Mouse (Mus musculus) heart, embryonic 14.5 days (tissue): ENCODE data around the gene Tmem207. TPM values are rescaled to one million over a fixed set of nuclear protein-coding genes. Genes with fewer than 3 reads are reported as not detected.

Experiments used
- ATAC-seq: fragments of 200-750 bp; cut with Nextera tagmentation; 2 replicates; pipeline ENCODE4 v1.8.0; 2017; ENCODE audit warnings: low read depth, moderate TSS enrichment; ENCODE audit not compliant: insufficient number of reproducible peaks, insufficient read depth, low FRiP score
- H3K27ac ChIP-seq, 2 experiments: fragments of 200-500 bp in 1 of 2; fragments of 300-500 bp in 1 of 2; sonication (generic) in 1 of 2; replicated peaks in 1 of 2; 2 replicates each; pipeline ENCODE4 v1.5.1; 2012 to 2014; ENCODE audit warnings: low read depth in 2 of 2, low read length in 2 of 2, control low read depth in 1 of 2, mild to moderate bottlenecking in 1 of 2, mixed read lengths in 1 of 2; ENCODE audit not compliant: control insufficient read depth in 1 of 2, insufficient read depth in 1 of 2
- H3K27me3 ChIP-seq: fragments of 300-500 bp; sonication (generic); 2 replicates; pipeline ENCODE4 v1.6.1; 2014; ENCODE audit warnings: mild to moderate bottlenecking, low read length, control low read depth; ENCODE audit not compliant: control insufficient read depth, insufficient read depth
- H3K36me3 ChIP-seq: fragments of 300-500 bp; sonication (generic); 2 replicates; pipeline ENCODE4 v1.6.1; 2014; ENCODE audit warnings: mild to moderate bottlenecking, control low read depth, low read length, mixed read lengths; ENCODE audit not compliant: control insufficient read depth, insufficient read depth
- H3K4me1 ChIP-seq, 2 experiments: fragments of 200-500 bp in 1 of 2; fragments of 300-500 bp in 1 of 2; sonication (generic) in 1 of 2; 2 replicates each; pipeline ENCODE4 v1.6.1; 2012 to 2014; ENCODE audit warnings: low read length in 2 of 2, control low read depth in 1 of 2, mixed read lengths in 1 of 2; ENCODE audit not compliant: control insufficient read depth in 2 of 2, insufficient read depth in 2 of 2
- H3K4me2 ChIP-seq: fragments of 300-500 bp; sonication (generic); 2 replicates; pipeline ENCODE4 v1.6.1; 2014; ENCODE audit warnings: mild to moderate bottlenecking, low read length
- H3K4me3 ChIP-seq, 2 experiments: fragments of 200-500 bp in 1 of 2; fragments of 300-500 bp in 1 of 2; sonication (generic) in 1 of 2; 2 replicates each; pipeline ENCODE4 v1.5.1; 2012 to 2014; ENCODE audit warnings: low read length in 2 of 2, mild to moderate bottlenecking in 2 of 2, control low read depth in 1 of 2, low read depth in 1 of 2, moderate library complexity in 1 of 2; ENCODE audit not compliant: control insufficient read depth in 1 of 2, insufficient read depth in 1 of 2
- H3K9ac ChIP-seq: fragments of 300-500 bp; sonication (generic); 2 replicates; pipeline ENCODE4 v1.6.1; 2014; ENCODE audit warnings: mild to moderate bottlenecking, low read length
- H3K9me3 ChIP-seq: fragments of 300-500 bp; sonication (generic); 2 replicates; pipeline ENCODE4 v1.6.1; 2016; ENCODE audit warnings: low read length, control low read depth; ENCODE audit not compliant: control insufficient read depth
- WGBS: fragments of 180-500 bp; shearing (Covaris S2); extraction: QIAGEN DNeasy Blood & Tissue Kit; methylation state at CpG from one replicate; pipeline ENCODE4 v1.1.7; 2014; 5-methylcytosine and 5-hydroxymethylcytosine counted together
- polyA plus RNA-seq: library from polyadenylated mRNA; unstranded; fragments of >200 nt; fragmentation: Nextera tagmentation; extraction: Ambion mirVana; gene quantifications from 2 replicates; pipeline ENCODE4 v1.2.1, GENCODE M21; 2014

The Tmem207 gene
- polyA plus RNA-seq, result not detected in 2 replicates

GRCm38 (mm10) chr16:26526669-26527068, at the start of gene Tmem207:
TSS of gene Tmem207 (minus strand) at chr16:26526769.
- WGBS, result 88% methylated on average over 4 of the region's 4 CpGs
- no peaks in the 10 kb centered on the region for H3K4me1 ChIP-seq
- no peaks in the 10 kb centered on the region for H3K9me3 ChIP-seq
- H3K36me3 ChIP-seq, result no peaks in the 10 kb centered on the region
- ATAC-seq, result no peak
- H3K4me3 ChIP-seq, result no peak within 1 kb of the TSS
- no peak within 1 kb of the TSS for H3K4me2 ChIP-seq
- no peak within 1 kb of the TSS for H3K9ac ChIP-seq
- H3K27ac ChIP-seq, result no peak within 1 kb of the TSS
- no peaks in the 10 kb centered on the region for H3K27me3 ChIP-seq

- 82% methylated on average over 5 of the region's 5 CpGs for WGBS
- Histone ChIP-seq H3K27me3 (no peaks in the 10 kb centered on the region), H3K9ac (no peak overlapping the region), H3K4me2 (no peak overlapping the region), H3K9me3 (no peaks in the 10 kb centered on the region), H3K27ac (no peak overlapping the region), H3K4me1 (no peaks in the 10 kb centered on the region), H3K36me3 (no peaks in the 10 kb centered on the region), H3K4me3 (no peak overlapping the region)
- ATAC-seq, result no peak
These were observed 47.6 kb upstream of the Tmem207 start for GRCm38 (mm10) chr16:26574173-26574572.

GRCm38 (mm10) chr16:26571836-26572235, 45.3 kb upstream of the Tmem207 start:
- ATAC-seq, result no peak

GRCm38 (mm10) chr16:26569387-26569978, 42.9 kb upstream of the Tmem207 start:
- Histone ChIP-seq H3K4me1 (no peaks in the 10 kb centered on the region), H3K4me3 (no peak overlapping the region), H3K27ac (no peak overlapping the region), H3K9ac (no peak overlapping the region), H3K36me3 (no peaks in the 10 kb centered on the region), H3K4me2 (no peak overlapping the region), H3K27me3 (no peaks in the 10 kb centered on the region), H3K9me3 (no peaks in the 10 kb centered on the region)
- no peak for ATAC-seq

More at GRCm38 (mm10) chr16:26571836-26572235, 45.3 kb upstream of the Tmem207 start:
- Histone ChIP-seq H3K36me3 (no peaks in the 10 kb centered on the region), H3K9ac (no peak overlapping the region), H3K4me3 (no peak overlapping the region), H3K4me2 (no peak overlapping the region), H3K4me1 (no peaks in the 10 kb centered on the region), H3K9me3 (no peaks in the 10 kb centered on the region), H3K27ac (no peak overlapping the region), H3K27me3 (no peaks in the 10 kb centered on the region)
- 54% methylated on average over 2 of the region's 2 CpGs for WGBS

- no peak overlapping the region for H3K4me3 ChIP-seq
- H3K4me1 ChIP-seq, result no peaks in the 10 kb centered on the region
- H3K36me3 ChIP-seq, result no peaks in the 10 kb centered on the region
- 40% methylated on average over 2 of the region's 2 CpGs for WGBS
- H3K27ac ChIP-seq, result no peak overlapping the region
- H3K27me3 ChIP-seq, result no peaks in the 10 kb centered on the region
- no peak overlapping the region for H3K4me2 ChIP-seq
- no peak overlapping the region for H3K9ac ChIP-seq
- no peaks in the 10 kb centered on the region for H3K9me3 ChIP-seq
- no peak for ATAC-seq
These were observed 36.2 kb upstream of the Tmem207 start for GRCm38 (mm10) chr16:26562771-26563170.

- 61% methylated on average over 2 of the region's 2 CpGs for WGBS
- no peaks in the 10 kb centered on the region for H3K9me3 ChIP-seq
- ATAC-seq, result no peak
- no peak overlapping the region for H3K4me3 ChIP-seq
- no peak overlapping the region for H3K27ac ChIP-seq
- H3K27me3 ChIP-seq, result no peaks in the 10 kb centered on the region
- H3K4me2 ChIP-seq, result no peak overlapping the region
- H3K36me3 ChIP-seq, result no peaks in the 10 kb centered on the region
- H3K9ac ChIP-seq, result no peak overlapping the region
- no peaks in the 10 kb centered on the region for H3K4me1 ChIP-seq
These were observed 35.2 kb upstream of the Tmem207 start for GRCm38 (mm10) chr16:26561743-26562142.

- H3K27ac ChIP-seq, result no peak overlapping the region
- no peaks in the 10 kb centered on the region for H3K4me1 ChIP-seq
- no peak overlapping the region for H3K9ac ChIP-seq
- no peaks in the 10 kb centered on the region for H3K27me3 ChIP-seq
- 73% methylated on average over 1 of the region's 1 CpGs for WGBS
- no peak overlapping the region for H3K4me3 ChIP-seq
- no peak overlapping the region for H3K4me2 ChIP-seq
- no peaks in the 10 kb centered on the region for H3K36me3 ChIP-seq
- ATAC-seq, result no peak
- no peaks in the 10 kb centered on the region for H3K9me3 ChIP-seq
These were observed 32.2 kb upstream of the Tmem207 start for GRCm38 (mm10) chr16:26558797-26559196.

- Histone ChIP-seq H3K27me3 (no peaks in the 10 kb centered on the region), H3K4me3 (no peak overlapping the region), H3K4me1 (0 out of 4 replicates have a peak, but pooled peaks cover 0 to 4% of the 10 kb centered on the region in 2 experiments), H3K9ac (no peak overlapping the region), H3K27ac (no peak overlapping the region), H3K36me3 (no peaks in the 10 kb centered on the region), H3K9me3 (no peaks in the 10 kb centered on the region), H3K4me2 (no peak overlapping the region)
- WGBS, result 82% methylated on average over 3 of the region's 3 CpGs
- no peak for ATAC-seq
These were observed 25.7 kb upstream of the Tmem207 start for GRCm38 (mm10) chr16:26552234-26552633.
